Mouse (Mus musculus): ENCODE measurements around the gene Ribc2.

The Ribc2 gene

GRCm38 (mm10) chr15:85131275-85132192 lies at the start of gene Ribc2, which contains the start of gene Smc1b:
Ribc2 (plus strand) TSS chr15:85132078.
Smc1b (minus strand) TSS chr15:85131964.
- no peak for DNase-seq (ENCODE audit: extremely low read depth, low read depth, low spot score)

GRCm38 (mm10) chr15:85085641-85086040 lies 46.2 kb upstream of the Ribc2 start:
- no peak for DNase-seq (ENCODE audit: extremely low read depth, low read depth, low spot score)

- no peak for DNase-seq (ENCODE audit: extremely low read depth, low read depth, low spot score)
Measured at GRCm38 (mm10) chr15:85132193-85132520, 279 bp downstream of the Ribc2 start.

GRCm38 (mm10) chr15:85135143-85135542 lies 3.3 kb downstream of the Ribc2 start:
- DNase-seq (ENCODE audit: extremely low read depth, low read depth, low spot score): no peak

- no peak for DNase-seq (ENCODE audit: extremely low read depth, low read depth, low spot score)
Measured at GRCm38 (mm10) chr15:85141290-85141689, 9.4 kb downstream of the Ribc2 start.

- DNase-seq (ENCODE audit: extremely low read depth, low read depth, low spot score): no peak
Measured at GRCm38 (mm10) chr15:85142441-85142840, 10.6 kb downstream of the Ribc2 start.

- no peak for DNase-seq (ENCODE audit: extremely low read depth, low read depth, low spot score)
Measured at GRCm38 (mm10) chr15:85143161-85143560, 11.3 kb downstream of the Ribc2 start.

GRCm38 (mm10) chr15:85143747-85144146 lies 11.9 kb downstream of the Ribc2 start:
- no peak for DNase-seq (ENCODE audit: extremely low read depth, low read depth, low spot score)

- DNase-seq (ENCODE audit: extremely low read depth, low read depth, low spot score): no peak
Measured at GRCm38 (mm10) chr15:85144249-85144648, 12.4 kb downstream of the Ribc2 start.

- no peak for DNase-seq (ENCODE audit: extremely low read depth, low read depth, low spot score)
Measured at GRCm38 (mm10) chr15:85151433-85151918, 19.6 kb downstream of the Ribc2 start.

GRCm38 (mm10) chr15:85152577-85152976 lies 20.7 kb downstream of the Ribc2 start:
- DNase-seq (ENCODE audit: extremely low read depth, low read depth, low spot score): no peak

- DNase-seq (ENCODE audit: extremely low read depth, low read depth, low spot score): no peak
Measured at GRCm38 (mm10) chr15:85154091-85154490, 22.2 kb downstream of the Ribc2 start.

- no peak for DNase-seq (ENCODE audit: extremely low read depth, low read depth, low spot score)
Measured at GRCm38 (mm10) chr15:85156198-85156597, 24.3 kb downstream of the Ribc2 start.

GRCm38 (mm10) chr15:85161416-85161815 lies 29.5 kb downstream of the Ribc2 start:
- DNase-seq (ENCODE audit: extremely low read depth, low read depth, low spot score): no peak

GRCm38 (mm10) chr15:85162693-85163663 lies 31.1 kb downstream of the Ribc2 start:
- DNase-seq (ENCODE audit: extremely low read depth, low read depth, low spot score): no peak

GRCm38 (mm10) chr15:85166433-85166933 lies 34.6 kb downstream of the Ribc2 start:
- no peak for DNase-seq (ENCODE audit: extremely low read depth, low read depth, low spot score)

- DNase-seq (ENCODE audit: extremely low read depth, low read depth, low spot score): no peak
Measured at GRCm38 (mm10) chr15:85167086-85167679, 35.3 kb downstream of the Ribc2 start.

GRCm38 (mm10) chr15:85172054-85172453 lies 40.2 kb downstream of the Ribc2 start:
- DNase-seq (ENCODE audit: extremely low read depth, low read depth, low spot score): no peak

- no peak for DNase-seq (ENCODE audit: extremely low read depth, low read depth, low spot score)
Measured at GRCm38 (mm10) chr15:85173425-85173824, 41.5 kb downstream of the Ribc2 start.

- DNase-seq (ENCODE audit: extremely low read depth, low read depth, low spot score): no peak
Measured at GRCm38 (mm10) chr15:85174060-85174459, 42.2 kb downstream of the Ribc2 start.

GRCm38 (mm10) chr15:85177576-85177975 lies 45.7 kb downstream of the Ribc2 start:
- peak; percentile 16 for DNase-seq (ENCODE audit: extremely low read depth, low read depth, low spot score)
